Mouse (Mus musculus) kidney, adult 9 months (tissue): Measurements from ENCODE around the gene Tmem212.

ENCODE experiments used
- DNase-seq: peaks from one replicate; pipeline ENCODE4 v3.0.0; 2022

Gene Tmem212

DNA sequence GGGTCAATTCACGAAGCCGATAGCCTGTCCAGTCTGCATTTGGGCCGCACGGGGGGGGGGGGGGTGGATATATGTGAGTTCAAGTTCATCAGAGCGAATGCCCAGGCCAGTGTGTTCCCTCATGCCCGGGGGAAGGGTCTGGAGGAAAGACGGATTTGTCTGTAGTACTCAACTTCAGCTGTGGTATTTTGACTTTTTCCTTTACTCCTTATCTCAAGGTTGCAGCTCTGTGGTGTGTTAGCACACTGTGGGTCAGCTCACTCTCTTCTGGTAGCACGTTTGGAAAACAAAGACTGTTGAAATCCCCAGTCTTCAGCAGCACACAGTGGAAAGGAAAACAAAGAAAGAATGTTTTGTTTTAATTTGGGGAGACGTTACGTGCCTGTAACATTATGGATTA lies 2.0 kb upstream of the Tmem212 start:
- DNase-seq: no peak

- no peak for DNase-seq
Observed at GRCm38 (mm10) chr3:27886578-27886977, 9.6 kb downstream of the Tmem212 start.

DNA sequence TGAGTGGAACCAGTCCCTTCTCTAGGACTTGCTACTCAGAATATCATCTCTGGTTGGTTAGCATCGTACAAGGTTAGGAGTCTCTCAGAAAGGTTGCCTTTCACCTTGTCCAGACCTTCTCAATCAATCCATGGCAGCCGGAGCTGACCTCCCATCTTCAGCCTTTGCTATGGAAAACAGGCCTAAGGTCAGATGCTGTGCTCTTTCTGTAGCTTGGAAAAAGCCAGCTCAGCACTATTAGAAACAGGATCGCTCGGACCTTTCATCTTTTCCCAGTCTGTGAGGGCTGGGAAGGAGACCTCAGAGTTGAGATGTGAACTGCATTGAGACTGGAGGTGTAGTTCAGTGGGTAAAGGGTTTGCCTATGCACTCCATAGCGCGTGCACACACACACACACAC lies 10.6 kb downstream of the Tmem212 start:
- no peak for DNase-seq

GRCm38 (mm10) chr3:27881897-27882835 lies 14.0 kb downstream of the Tmem212 start:
- peak; percentile 15 for DNase-seq

DNA sequence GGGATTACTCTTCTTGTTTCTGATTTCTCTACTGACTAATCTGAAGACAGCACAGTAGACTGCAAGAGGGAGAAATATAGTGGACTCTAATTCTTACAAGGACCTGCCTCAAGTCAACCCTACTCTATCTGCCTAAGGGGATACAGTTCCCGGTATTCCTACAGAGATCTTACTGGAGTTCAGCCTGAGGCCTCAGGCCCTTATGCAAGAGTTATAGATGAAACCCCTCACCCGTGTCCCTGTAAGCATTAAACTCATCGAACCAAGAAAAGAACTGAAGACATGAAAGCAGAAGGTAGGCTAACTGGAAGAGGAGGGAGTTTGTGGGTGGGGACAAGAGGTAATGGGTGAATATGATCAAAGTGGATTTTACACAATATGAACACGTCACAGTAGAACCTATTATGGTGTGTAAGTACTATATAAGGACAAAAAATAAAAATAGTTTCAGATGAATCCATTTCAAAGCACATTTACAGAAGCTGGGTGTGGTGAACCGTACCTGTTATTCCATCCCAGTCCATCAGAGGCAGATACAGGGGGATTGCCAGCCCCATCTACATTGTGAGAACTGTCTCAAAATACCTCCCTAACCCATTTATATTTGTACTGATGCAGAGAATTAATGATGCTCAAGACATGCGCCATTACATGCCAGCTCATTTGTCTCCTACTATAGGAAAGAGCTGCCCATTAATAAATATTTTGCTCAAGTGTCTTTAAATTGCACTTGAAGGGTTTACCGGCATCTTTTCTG lies 17.1 kb downstream of the Tmem212 start:
- no peak for DNase-seq

DNA sequence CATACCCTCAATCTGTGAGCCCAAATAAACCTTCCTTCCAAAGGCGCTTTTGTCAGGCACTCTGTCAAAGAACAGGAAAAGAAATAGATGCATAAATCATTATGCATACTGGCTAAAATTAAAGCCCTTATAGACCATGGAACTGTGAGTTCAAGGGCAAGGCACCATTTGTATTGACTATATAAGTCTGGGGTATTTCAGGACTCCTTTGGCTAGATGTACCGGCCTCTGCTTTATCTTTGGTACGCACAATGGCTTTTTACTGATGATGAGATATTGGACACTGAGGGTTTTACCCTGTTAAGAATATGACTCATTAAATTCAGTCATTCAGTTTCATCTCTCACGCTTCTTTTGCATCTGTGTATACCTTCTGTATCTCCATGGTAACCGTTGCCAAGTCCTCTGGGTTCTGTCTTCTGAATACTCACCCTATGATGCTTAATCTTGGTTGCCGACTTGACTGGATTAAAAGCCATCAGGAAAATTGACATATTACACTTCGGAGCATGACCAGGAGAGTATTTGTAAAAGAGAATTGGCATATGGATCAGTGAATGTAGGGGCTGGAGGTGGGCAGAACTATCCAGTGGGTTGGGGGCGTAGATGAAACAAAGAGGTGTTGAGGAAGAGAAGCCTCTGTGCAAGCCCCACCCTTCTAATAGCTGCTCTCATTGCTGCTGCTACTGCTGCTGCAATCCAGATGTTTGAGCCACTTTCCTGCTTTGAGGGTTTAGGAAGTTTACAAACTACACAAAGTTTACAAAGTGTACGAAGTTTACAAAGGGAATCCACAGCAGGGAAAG lies 22.7 kb downstream of the Tmem212 start:
- no peak for DNase-seq

DNA sequence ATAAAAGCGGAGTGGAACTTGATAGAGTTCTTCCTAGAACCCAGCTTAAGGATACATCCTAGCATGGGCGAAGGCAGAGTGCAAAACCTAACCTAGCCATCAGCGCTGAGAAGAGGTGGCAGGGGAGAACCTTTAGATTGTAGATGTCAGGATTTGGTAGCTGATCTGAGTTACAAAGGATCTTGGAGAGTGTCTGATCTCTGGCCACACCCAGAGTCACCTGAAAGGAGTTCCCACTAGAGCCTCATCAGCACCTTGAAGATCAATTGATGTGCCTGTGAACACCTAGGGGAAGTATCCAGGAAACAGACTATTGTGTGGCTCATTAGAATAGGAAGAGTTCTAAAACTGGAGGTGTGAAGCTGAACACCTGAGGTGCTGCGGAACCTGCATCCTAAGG lies 23.7 kb downstream of the Tmem212 start:
- no peak for DNase-seq

DNA sequence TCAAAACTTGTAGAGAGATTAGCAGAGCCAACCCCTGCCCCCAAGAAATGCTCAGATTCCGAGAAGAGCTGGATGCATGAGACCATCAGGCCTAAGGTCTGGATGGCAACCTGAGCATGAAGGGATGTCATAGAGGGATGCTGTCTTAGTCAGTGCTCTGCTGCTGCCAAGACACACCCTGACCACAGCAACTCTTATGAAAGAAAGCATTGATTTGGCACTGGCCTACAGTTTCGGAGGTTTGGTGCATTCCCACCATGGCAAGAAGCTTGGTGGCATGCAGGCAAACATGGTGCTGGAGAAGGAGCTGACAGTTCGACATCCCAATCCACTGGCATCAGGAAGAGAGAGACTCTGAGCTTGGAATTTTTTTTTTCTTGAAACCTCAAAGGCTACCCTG lies 24.3 kb downstream of the Tmem212 start:
- DNase-seq: no peak

GRCm38 (mm10) chr3:27871371-27871770 lies 24.8 kb downstream of the Tmem212 start:
- DNase-seq: no peak

DNA sequence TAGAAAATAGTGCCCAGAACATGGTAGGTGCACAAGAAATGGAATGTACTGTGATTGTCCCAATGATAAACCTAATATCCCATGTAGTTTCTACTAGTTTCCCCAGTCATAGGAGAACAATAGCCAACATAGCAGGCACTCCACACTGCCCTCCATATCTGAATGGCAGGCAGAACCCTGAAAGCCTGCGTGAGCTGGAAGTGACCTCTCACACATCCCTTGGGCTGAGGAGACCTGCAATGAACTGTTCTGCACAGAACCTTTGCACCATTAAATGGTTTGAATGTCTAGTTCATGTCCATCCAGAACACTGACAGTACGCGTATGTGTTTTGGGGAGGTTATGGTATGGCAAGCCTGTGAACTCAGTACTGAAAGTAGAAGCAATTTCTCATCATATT lies 27.5 kb downstream of the Tmem212 start:
- DNase-seq: no peak

GRCm38 (mm10) chr3:27867731-27868130 lies 28.4 kb downstream of the Tmem212 start:
- no peak for DNase-seq

- DNase-seq: peak; percentile 83
Observed at GRCm38 (mm10) chr3:27862821-27863740, 33.1 kb downstream of the Tmem212 start.

DNA sequence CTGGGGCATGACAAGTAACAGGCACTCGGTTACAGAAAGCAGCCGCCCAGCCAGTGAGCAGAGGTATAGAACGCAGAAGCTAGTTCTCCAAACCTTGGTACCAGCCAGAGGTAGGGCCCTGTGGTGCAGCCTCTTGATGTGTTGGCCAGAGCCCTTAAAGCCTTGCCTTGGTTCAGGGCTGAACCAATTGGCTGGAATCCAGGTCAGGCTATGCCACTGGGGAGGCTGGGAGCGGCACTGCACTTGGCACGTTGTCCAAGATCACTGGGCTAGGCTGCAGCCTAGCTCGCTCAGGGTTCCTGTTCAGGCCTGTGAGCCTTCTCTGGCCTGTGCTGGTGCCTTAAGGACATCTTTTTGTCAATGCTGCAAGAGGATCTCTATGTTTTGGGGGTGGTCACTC lies 34.6 kb downstream of the Tmem212 start:
- DNase-seq: peak; percentile 73

DNA sequence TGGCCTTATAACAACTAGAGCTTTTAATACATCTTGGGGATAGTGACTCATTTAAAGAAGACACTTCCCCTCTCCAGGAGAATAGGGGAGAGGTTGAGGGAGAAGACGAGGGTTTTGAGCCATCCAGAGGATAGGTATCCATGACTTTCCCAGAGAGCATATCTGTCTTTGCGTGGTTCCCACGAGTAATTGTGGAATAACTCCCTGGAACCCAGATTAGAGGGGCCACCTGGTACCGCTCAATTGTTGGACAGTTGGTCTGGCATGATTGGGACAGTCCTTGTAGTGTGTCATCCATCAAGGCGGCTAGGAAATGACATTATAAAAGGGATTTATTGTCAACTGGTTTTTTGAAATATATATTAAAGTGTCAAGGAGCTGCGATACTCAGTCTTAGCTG lies 35.1 kb downstream of the Tmem212 start:
- no peak for DNase-seq

- DNase-seq: peak; percentile 18
Observed at GRCm38 (mm10) chr3:27859161-27859561, 37.0 kb downstream of the Tmem212 start.

DNA sequence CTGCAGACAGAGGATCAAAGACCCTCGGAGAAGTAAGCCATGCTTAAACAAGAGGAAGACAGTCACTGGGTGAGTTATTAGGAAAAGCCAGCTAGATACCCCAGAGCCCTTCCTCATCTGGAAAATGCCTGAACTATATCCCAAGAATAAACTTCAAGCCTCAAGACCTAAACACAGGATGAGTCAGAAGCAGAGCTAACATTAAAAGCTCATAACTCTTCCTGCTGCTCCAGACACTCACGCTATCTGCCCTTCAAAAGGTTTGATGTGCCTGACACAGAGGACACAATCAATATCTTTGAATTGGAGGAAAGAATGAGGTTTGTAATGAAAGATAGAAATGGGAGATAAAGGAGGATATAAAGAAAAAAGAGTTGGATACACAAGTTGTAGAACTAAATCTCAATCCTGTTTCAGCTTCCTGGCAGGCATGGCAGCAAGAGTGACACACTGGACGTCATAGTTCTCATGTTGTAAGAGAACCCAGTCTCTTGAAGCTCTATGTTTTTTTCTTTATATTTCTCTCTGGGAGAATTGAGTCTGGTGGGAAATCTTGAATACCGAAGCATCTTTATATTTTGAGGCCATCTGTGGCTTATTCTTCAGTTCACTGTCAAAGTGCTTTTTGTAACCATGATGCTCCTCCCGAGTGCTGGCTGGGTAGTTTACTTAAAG lies 37.6 kb downstream of the Tmem212 start:
- DNase-seq: no peak

DNA sequence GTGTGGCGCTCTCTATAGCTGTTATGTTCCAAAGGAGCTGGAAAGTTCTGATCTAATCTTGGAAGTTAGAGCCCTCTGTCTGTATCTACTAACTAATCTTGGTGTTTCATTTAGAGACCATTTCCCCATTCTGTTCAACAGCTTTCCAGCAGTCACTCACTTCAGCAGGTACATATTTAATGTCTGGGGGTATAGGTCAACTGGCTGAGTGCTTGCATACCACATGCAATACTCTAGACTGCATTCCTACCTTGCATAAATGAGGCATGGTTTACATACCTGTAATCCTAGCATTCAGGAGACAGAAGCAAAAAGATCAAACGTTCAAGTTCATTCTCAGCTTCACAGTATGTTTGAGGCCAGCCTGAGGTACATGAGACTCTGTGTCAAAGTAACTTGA lies 39.9 kb downstream of the Tmem212 start:
- DNase-seq: no peak

GRCm38 (mm10) chr3:27854431-27855180 lies 41.6 kb downstream of the Tmem212 start:
- peak; percentile 42 for DNase-seq

DNA sequence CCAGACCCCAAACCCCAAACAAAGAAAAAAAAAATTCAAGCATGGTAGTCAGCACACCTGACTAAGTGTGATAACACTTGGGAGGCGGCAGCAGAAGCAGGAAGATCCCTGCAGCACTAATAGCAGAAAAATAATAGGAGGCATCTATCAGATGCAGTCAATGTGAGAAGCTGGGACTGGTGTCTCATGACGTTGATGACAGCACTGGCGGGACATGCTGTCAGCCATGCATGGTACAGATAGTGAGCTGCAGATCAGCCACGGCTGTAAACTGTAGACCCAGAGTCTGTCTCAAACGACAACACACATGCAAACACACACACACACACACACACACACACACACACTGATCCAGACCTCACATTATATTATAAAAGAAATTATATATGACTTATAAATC lies 52.9 kb downstream of the Tmem212 start:
- no peak for DNase-seq

- no peak for DNase-seq
Observed at GRCm38 (mm10) chr3:27842856-27843255, 53.3 kb downstream of the Tmem212 start.

DNA sequence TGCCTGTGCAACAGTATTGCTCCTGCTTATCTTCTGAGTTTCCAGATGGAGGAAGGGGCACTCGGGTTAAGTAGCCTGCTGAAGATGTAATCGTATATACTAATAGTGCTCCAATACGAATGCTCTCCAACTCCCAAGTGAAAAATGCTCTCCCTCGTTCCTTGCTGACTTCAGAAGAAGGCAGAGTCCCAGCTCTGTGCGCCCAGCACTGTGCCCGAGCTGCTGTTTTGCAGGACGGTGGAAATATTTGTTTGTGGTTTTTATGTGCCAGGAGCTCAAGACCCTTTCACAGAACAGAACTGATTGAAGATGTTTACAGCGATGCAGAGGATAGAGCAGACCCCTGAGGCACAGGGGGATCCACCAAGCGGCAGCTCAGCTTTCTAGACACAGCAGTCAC lies 55.9 kb downstream of the Tmem212 start:
- DNase-seq: no peak
